15 mouse cellular contexts compared by ENCODE assay signal in genomic region chr15:99014496-99015030, GRCm38 (mm10). TPM values are rescaled to one million over a fixed set of nuclear protein-coding genes. Genes with fewer than 3 reads are reported as not detected.
"Had no signal": no experiment of that assay in that cellular context is flagged by ENCODE, and none has a peak within 500 bp of the region (broad histone marks: within the 10 kb centered on the region; RNA-seq: fewer than 3 reads in every experiment).

No protein-coding gene starts in this region.

- H3K4me3 ChIP-seq: hindbrain, embryonic 15.5 days; limb, embryonic 15.5 days; midbrain, embryonic 15.5 days; neural tube, embryonic 12.5 days had no signal

- H3K9ac ChIP-seq: hindbrain, embryonic 15.5 days; limb, embryonic 15.5 days; midbrain, embryonic 15.5 days; neural tube, embryonic 12.5 days had no signal

- H3K4me2 ChIP-seq: hindbrain, embryonic 15.5 days; limb, embryonic 15.5 days; midbrain, embryonic 11.5 days; midbrain, embryonic 15.5 days; neural tube, embryonic 12.5 days had no signal

- H3K27ac ChIP-seq: hindbrain, embryonic 15.5 days; limb, embryonic 15.5 days; midbrain, embryonic 15.5 days; neural tube, embryonic 12.5 days; stomach, postnatal 0 days had no signal

- DNase-seq: layer of hippocampus, postnatal 36 days; lung, adult 2 months; lung, postnatal 36 days; thymus, postnatal 25 days had no signal

- H3K9me3 ChIP-seq: hindbrain, embryonic 15.5 days; limb, embryonic 15.5 days; midbrain, embryonic 15.5 days; neural tube, embryonic 12.5 days had no signal

- H3K36me3 ChIP-seq: hindbrain, embryonic 15.5 days; limb, embryonic 15.5 days; midbrain, embryonic 15.5 days; neural tube, embryonic 12.5 days had no signal

- H3K27me3 ChIP-seq: hindbrain, embryonic 15.5 days; limb, embryonic 15.5 days; midbrain, embryonic 15.5 days; neural tube, embryonic 12.5 days had no signal

- ATAC-seq: intestine, embryonic 16.5 days; lung, postnatal 0 days; midbrain, embryonic 15.5 days had no signal

RNA-seq across cellular contexts. Expression of gene Prph, which starts 40.4 kb away (rescaled TPM):
- total RNA-seq: megakaryocyte, adult 5-6 weeks; monocyte, adult 5-6 weeks; neutrophil, adult 5-6 weeks had no signal

RNA-seq across cellular contexts. Expression of gene Troap, which starts 59.8 kb away (rescaled TPM):
- total RNA-seq: monocyte, adult 5-6 weeks had no signal
